Mouse (Mus musculus) intestine, postnatal 0 days (tissue): ENCODE results near the gene Prkcz. TPM values are rescaled to one million over a fixed set of nuclear protein-coding genes. Genes with fewer than 3 reads are reported as not detected.
"Not testable (repeated sequence)": the region's sequence is repeated elsewhere in the genome, so short reads cannot be mapped to it uniquely, and the experiment has no call there.

Experiments used
- ATAC-seq: fragments of 200-750 bp; cut with Nextera tagmentation; 2 replicates; pipeline ENCODE4 v1.8.0; 2017; ENCODE audit warnings: mild to moderate bottlenecking, moderate TSS enrichment, moderate library complexity
- H3K27ac ChIP-seq: fragments of 300-500 bp; sonication (generic); 2 replicates; pipeline ENCODE4 v1.5.1; 2014; ENCODE audit warnings: mild to moderate bottlenecking, low read depth, low read length, moderate library complexity
- H3K27me3 ChIP-seq: fragments of 300-500 bp; sonication (generic); replicated peaks from 2 replicates; pipeline ENCODE4 v1.6.1; 2014; ENCODE audit warnings: low read length, mixed read lengths; ENCODE audit not compliant: control insufficient read depth, insufficient read depth
- H3K36me3 ChIP-seq: fragments of 300-500 bp; sonication (generic); 2 replicates; pipeline ENCODE4 v1.6.1; 2014; ENCODE audit warnings: mild to moderate bottlenecking, moderate library complexity; ENCODE audit not compliant: control insufficient read depth, insufficient read depth
- H3K4me1 ChIP-seq: fragments of 300-500 bp; sonication (generic); replicated peaks from 2 replicates; pipeline ENCODE4 v1.6.1; 2014; ENCODE audit warnings: antibody characterized with exemption, low read length, mixed read lengths; ENCODE audit not compliant: control insufficient read depth, insufficient read depth
- H3K4me2 ChIP-seq: fragments of 300-500 bp; sonication (generic); replicated peaks from 2 replicates; pipeline ENCODE4 v1.6.1; 2014; ENCODE audit warnings: low read depth, mild to moderate bottlenecking, moderate library complexity
- H3K4me3 ChIP-seq: fragments of 300-500 bp; sonication (generic); 2 replicates; pipeline ENCODE4 v1.5.1; 2014; ENCODE audit warnings: low read depth, low read length
- H3K9ac ChIP-seq: fragments of 300-500 bp; sonication (generic); 2 replicates; pipeline ENCODE4 v1.6.1; 2014; ENCODE audit warnings: mild to moderate bottlenecking, low read depth, low read length
- H3K9me3 ChIP-seq: fragments of 300-500 bp; sonication (generic); 2 replicates; pipeline ENCODE4 v1.6.1; 2016; ENCODE audit warnings: mixed run types; ENCODE audit not compliant: control insufficient read depth
- CTCF ChIP-seq: sonication (generic); IDR thresholded peaks from 2 replicates; pipeline ENCODE4 v1.5.1; 2016; ENCODE audit warnings: low read depth, mild to moderate bottlenecking, control low read depth, antibody characterized with exemption, moderate library complexity
- WGBS: fragments of 180-500 bp; shearing (Covaris S2); extraction: QIAGEN DNeasy Blood & Tissue Kit; methylation state at CpG from one replicate; pipeline ENCODE4 v1.1.7; 2014; 5-methylcytosine and 5-hydroxymethylcytosine counted together
- polyA plus RNA-seq: library from polyadenylated mRNA; unstranded; fragments of >200 nt; fragmentation: Nextera tagmentation; extraction: Ambion mirVana; gene quantifications from 2 replicates; pipeline ENCODE4 v1.2.1, GENCODE M21; 2015

Gene Prkcz
- polyA plus RNA-seq, 1 experiment from 2014 or later = 31.7 TPM

DNA sequence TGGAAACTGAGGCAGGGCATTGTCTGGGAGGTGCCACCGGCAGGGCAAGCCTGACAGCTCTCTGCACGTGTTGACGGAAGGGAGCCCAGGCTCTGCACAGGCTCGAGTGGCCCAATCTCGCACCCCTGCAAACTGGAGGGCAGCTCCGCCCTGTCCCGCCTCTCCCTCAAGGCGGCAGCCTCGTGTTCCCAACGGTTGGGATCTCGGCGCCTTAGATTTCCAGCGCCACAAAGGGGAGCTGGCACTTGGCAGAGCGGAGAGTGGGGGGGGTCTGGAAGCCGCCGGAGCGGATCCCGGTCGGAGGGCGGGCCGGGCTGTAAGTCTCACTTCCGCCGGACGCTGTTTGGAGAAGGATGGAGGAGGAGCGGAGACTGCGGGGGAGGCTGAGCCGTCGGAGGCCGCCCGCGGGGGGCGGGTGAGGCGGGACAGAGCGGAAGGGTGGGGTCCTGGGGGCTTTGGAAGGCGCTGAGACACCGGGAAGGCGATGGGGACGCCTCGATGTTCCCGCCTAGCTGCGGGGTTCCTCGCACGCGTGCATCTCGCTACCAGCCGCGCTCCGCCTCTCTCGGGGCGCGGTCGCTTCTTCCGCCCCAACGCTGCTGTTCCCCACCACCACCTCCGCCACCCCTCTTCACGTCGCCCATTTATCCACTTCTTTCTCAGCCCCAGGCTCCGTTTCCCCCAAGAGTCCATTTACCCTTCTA, 111.4 kb downstream of the Prkcz start, which contains the start of gene Faap20:
Gene Faap20, plus strand, starts transcription at position 155 of the 704 bp plus-strand sequence.
- peaks cover 10% of the 10 kb centered on the region; the same call in 1 of the 2 replicates for H3K4me1 ChIP-seq
- H3K9ac ChIP-seq = peak within 1 kb of the TSS; percentile 60
- H3K4me2 ChIP-seq = peak within 1 kb of the TSS; percentile 95
- peaks cover 10% of the 10 kb centered on the region; the same call in 1 of the 2 replicates for H3K36me3 ChIP-seq
- H3K4me3 ChIP-seq = peak within 1 kb of the TSS; percentile 68
- ATAC-seq = peak; percentile 81
- no peaks in the 10 kb centered on the region for H3K27me3 ChIP-seq
- TF ChIP-seq CTCF = no peak
- WGBS = under 1% methylated on average over 58 of the region's 58 CpGs
- H3K9me3 ChIP-seq = no peaks in the 10 kb centered on the region
- peak within 1 kb of the TSS; percentile 96 for H3K27ac ChIP-seq

DNA sequence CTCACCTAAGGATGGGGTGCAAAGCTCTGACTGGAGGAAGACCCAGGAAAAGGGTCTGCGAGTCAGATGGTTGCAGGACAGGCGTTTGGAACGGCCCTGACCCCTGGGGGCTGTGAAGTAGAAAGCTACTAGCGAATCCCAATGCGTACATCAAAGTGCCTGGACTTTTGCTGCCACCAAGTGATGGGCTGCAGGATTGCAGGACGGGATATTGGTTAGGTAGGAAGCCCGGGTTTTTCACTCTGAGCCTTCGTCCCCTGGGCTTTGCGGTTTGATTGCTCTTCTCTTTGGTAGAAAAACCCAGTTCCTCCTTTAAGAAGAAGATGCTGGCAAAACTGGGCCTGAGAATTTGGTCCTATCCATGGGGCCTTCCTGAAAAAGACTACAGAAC, 111.9 kb downstream of the Prkcz start:
- H3K4me2 ChIP-seq = peak overlapping the region; percentile 95
- peak; percentile 66 for ATAC-seq
- no peaks in the 10 kb centered on the region for H3K9me3 ChIP-seq
- peak; percentile 99 for TF ChIP-seq CTCF
- H3K27ac ChIP-seq = peak overlapping the region; percentile 96
- peak overlapping the region; percentile 60 for H3K9ac ChIP-seq
- H3K4me3 ChIP-seq = peak overlapping the region; percentile 68
- 0% methylated on average over 9 of the region's 9 CpGs for WGBS
- no peaks in the 10 kb centered on the region for H3K27me3 ChIP-seq
- peaks cover 10% of the 10 kb centered on the region; the same call in 1 of the 2 replicates for H3K4me1 ChIP-seq
- peaks cover 8% of the 10 kb centered on the region; the same call in 1 of the 2 replicates for H3K36me3 ChIP-seq

DNA sequence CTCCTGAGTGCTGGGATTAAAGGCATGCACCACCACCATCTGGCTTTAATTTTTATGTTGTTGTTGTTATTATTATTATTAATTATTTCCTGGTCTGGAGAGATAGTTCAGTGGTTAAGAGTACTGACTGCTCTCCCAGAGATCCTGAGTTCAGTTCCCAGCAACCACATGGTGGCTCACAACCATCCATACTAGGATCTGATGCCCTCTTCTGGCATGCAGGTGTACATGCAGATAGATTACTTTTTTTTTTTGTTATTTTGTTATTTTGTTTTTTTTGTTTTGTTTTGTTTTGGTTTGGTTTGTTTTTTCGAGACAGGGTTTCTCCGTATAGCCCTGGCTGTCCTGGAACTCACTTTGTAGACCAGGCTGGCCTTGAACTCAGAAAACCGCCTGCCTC, 113.1 kb downstream of the Prkcz start:
- not testable (repeated sequence) for ATAC-seq, H3K4me3 ChIP-seq, H3K27me3 ChIP-seq, H3K4me2 ChIP-seq, H3K4me1 ChIP-seq, H3K36me3 ChIP-seq, H3K9ac ChIP-seq, H3K27ac ChIP-seq, H3K9me3 ChIP-seq
- 86% methylated on average over 3 of the region's 3 CpGs for WGBS
- TF ChIP-seq CTCF = peak; percentile 63

DNA sequence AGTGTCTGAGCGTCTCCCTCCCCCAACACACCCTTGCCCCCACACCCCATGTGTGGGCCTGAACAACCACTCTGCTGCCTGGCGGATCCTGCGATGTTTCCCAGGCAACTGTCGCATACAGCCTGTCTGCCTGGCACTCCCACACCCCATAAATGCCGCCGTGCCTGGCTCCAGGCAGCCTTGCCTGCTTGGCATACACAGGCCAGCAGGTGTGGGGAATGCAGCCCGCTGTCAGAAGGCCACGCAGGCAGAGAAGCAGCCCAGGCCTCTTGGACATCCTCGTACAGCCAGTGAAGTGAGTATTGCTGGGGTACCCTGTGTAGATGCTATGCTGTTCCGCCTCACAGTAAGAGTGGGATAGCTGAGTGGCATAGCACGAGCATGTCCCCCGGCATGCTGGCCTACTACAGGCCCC, 114.5 kb downstream of the Prkcz start:
- 77% methylated on average over 12 of the region's 12 CpGs for WGBS
- no peaks in the 10 kb centered on the region for H3K36me3 ChIP-seq
- no peaks in the 10 kb centered on the region for H3K9me3 ChIP-seq
- ATAC-seq = no peak
- no peak overlapping the region for H3K9ac ChIP-seq
- H3K27me3 ChIP-seq = no peaks in the 10 kb centered on the region
- no peak overlapping the region for H3K4me2 ChIP-seq
- peaks cover 10% of the 10 kb centered on the region; the same call in 1 of the 2 replicates for H3K4me1 ChIP-seq
- no peak overlapping the region for H3K4me3 ChIP-seq
- H3K27ac ChIP-seq = no peak overlapping the region; the same call in 1 of the 2 replicates
- 0 out of 2 replicates have a peak, but pooled peaks have one; percentile 17 for TF ChIP-seq CTCF

DNA sequence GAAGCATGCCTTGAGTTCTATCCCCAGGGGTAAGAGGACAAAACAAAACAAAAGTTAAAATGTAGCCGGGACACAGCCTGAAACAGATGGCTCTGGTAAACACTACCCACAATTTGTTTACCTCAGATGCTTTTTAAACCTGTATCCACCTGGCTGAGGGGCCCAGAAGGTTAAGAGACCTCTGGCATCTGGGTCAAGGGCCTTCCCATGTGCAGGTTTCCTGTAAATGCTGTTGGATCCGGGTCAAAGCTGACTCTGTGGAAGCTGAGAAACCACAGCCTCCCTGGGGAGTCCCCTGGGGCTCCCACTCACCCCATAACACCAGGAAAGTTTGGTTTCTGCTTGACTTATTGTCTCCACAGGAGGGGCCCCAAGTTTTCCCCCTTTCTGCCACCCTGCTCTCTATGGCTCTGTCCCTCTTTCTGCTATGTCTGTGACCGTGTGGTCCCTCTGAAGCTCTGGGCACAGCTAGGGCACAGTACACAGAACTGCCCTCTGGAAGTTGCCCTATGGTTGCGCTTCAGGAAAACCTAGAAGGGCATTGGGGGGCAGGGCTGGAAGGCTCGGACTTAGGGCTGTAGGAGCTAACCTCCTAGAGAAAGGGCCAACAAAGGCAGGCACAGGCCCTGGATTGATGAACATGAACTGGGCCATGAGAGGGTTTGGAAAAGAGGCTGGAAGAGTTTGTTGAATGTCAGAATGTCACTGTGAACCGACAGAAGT, 115.2 kb downstream of the Prkcz start:
- no peak overlapping the region for H3K4me2 ChIP-seq
- TF ChIP-seq CTCF = no peak
- WGBS = 63% methylated on average over 6 of the region's 6 CpGs
- peaks cover 10% of the 10 kb centered on the region; the same call in 1 of the 2 replicates for H3K4me1 ChIP-seq
- H3K4me3 ChIP-seq = no peak overlapping the region
- no peaks in the 10 kb centered on the region for H3K9me3 ChIP-seq
- ATAC-seq = no peak
- H3K27me3 ChIP-seq = no peaks in the 10 kb centered on the region
- no peak overlapping the region for H3K27ac ChIP-seq
- H3K36me3 ChIP-seq = no peaks in the 10 kb centered on the region
- H3K9ac ChIP-seq = no peak overlapping the region

DNA sequence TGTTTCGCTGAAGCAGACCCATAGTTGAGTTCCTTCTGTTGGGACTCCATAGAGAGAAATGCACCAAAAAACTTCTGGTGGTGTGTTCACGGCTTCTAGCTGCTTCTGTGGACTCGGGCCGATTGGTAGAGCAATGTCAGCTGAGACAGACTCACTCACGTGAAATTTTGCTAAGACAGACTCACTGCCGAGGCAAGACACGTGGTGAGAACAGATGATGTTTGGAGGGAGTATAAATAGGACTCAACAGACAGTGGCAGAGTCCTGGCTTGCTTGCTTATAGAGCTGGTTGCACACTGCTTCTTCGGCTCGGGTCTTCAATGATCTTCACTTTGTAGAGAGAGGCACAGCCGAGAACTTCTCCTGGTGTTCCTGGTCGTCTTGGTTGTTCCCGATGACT, 117.9 kb downstream of the Prkcz start:
- no peak overlapping the region for H3K9ac ChIP-seq
- H3K4me2 ChIP-seq = no peak overlapping the region
- no peaks in the 10 kb centered on the region for H3K27me3 ChIP-seq
- WGBS = 83% methylated on average over 12 of the region's 12 CpGs
- 0 out of 2 replicates have a peak, but pooled peaks cover 7% of the 10 kb centered on the region for H3K4me1 ChIP-seq
- H3K9me3 ChIP-seq = no peaks in the 10 kb centered on the region
- no peaks in the 10 kb centered on the region for H3K36me3 ChIP-seq
- H3K27ac ChIP-seq = no peak overlapping the region
- no peak for TF ChIP-seq CTCF
- no peak overlapping the region for H3K4me3 ChIP-seq
- ATAC-seq = no peak
